Mouse (Mus musculus): ENCODE results near the gene Tigd3. TPM values are rescaled to one million over a fixed set of nuclear protein-coding genes. Genes with fewer than 3 reads are reported as not detected.

The Tigd3 gene
- total RNA-seq (2023) = 1 to 10 TPM; 3.4 to 4.2 TPM

GRCm38 (mm10) chr19:5894002-5894678 is at the start of gene Tigd3:
Gene Tigd3, minus strand, starts transcription at chr19:5894149.

DNA sequence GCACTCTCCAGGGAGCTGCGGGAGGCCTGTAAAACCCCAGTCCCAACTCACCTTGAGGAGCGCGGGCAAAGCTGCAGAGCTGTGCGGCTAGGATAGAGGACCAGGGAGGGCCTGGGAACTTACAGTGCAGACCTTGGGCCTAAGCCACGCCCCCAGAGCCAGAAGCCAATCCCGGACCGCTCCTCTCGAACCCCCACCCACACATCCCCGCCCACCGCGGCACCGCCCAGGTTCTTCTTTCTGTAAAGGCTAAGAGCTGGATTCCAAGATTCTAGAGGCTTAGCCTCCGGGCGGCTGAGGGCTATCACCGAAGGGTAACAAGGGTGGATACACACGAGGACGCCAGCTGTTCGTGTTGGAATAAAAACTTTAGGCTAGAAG is 30.8 kb upstream of the Tigd3 start, which contains the start of gene Cdc42ep2:
Gene Cdc42ep2, minus strand, starts transcription at position 104 of the 381 bp plus-strand sequence.

GRCm38 (mm10) chr19:5913007-5913719 is 19.2 kb upstream of the Tigd3 start, which contains the start of gene Dpf2:
Gene Dpf2, minus strand, starts transcription at chr19:5913010.

DNA sequence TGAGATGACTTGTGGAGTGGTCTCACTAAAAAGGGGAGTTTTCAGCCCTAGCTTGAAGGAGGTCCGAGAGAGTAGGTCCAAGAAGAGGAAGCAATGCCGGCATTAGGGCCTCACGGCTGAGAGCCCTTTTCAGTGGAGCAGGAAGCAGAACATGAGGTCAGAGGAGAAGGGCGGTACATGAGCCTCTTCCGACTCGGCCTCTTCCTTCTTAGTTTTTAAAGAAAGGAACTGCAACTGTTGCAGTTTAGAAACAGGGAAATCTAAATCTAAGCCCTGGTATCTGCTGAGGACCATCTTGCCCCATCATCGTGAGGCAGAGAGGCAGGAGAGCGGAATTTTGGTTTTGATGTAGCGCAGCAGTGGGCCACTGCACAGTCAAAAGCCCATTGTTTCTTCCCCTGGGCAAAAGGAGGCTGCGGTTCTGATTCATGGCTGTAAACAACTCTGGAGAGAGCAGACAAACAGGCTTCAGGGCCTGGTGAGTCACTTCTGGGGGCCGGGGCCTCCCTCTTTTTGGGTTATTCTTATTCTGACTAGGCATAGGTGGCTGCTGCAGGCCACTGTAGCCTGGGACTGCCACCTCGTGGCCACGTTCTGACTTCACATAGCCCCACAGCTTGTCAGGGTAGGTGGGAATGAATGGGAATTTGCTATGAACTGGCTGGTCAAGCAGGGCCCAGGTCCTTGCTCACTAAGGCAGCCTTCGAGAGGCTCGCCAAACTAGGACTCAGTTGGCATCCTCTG is 16.2 kb downstream of the Tigd3 start, which contains the start of gene Slc25a45:
Gene Slc25a45, plus strand, starts transcription at position 191 of the 744 bp plus-strand sequence.

DNA sequence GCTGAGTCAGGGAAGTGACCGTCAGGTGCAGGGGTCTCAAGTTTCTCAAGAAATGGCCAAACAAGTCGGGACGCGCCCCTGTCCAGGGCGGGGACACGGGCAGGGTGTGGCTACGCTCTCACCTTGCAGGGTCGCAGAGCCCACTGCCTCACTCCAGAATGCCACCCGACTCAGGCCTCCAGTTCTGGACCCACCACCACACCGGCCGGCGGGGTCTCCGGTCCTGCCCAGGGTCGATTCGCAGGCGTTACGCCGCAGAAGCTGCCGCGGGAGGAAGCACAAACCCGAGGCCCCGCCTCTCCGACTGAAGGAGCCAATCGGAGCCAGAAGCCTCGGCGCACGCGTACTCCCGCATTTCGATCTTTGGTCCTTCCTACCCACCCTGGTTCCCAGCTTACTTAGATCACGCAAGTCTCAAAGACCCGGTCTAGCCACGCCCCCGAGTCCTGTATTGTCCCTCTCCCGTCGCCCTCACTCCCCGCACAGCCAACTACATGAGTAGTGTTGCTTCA is 18.9 kb downstream of the Tigd3 start, which contains the start of gene Frmd8:
Gene Frmd8, minus strand, starts transcription at position 306 of the 512 bp plus-strand sequence.

Other genes starting within 250 kb of the Tigd3 start
- 100 to 1,000 TPM; 661 to 707 TPM for gene Sipa1, start 230.4 kb downstream of the Tigd3 start, total RNA-seq (2023)
- 10 to 100 TPM; 62.0 to 64.7 TPM for gene Map3k11, start 205.4 kb downstream of the Tigd3 start, total RNA-seq (2023)
- 100 to 1,000 TPM; 203 to 215 TPM for gene Pcnx3, start 205.2 kb downstream of the Tigd3 start, total RNA-seq (2023)
- gene Kcnk7, start 189.8 kb downstream of the Tigd3 start, total RNA-seq (2023) = not detected
- gene Ehbp1l1, start 167.8 kb downstream of the Tigd3 start, total RNA-seq (2023) = 10 to 100 TPM; 57.1 to 58.7 TPM
- gene Fam89b, start 164.5 kb downstream of the Tigd3 start, total RNA-seq (2023) = 10 to 100 TPM; 23.5 to 24.9 TPM
- not detected for gene Ltbp3, start 153.2 kb downstream of the Tigd3 start, total RNA-seq (2023)
- gene Scyl1, start 122.7 kb downstream of the Tigd3 start, total RNA-seq (2023) = 10 to 100 TPM; 84.0 to 96.8 TPM
- gene Frmd8, start 18.9 kb downstream of the Tigd3 start, total RNA-seq (2023) = 10 to 100 TPM; 39.6 to 41.7 TPM
- gene Slc25a45, start 16.3 kb downstream of the Tigd3 start, total RNA-seq (2023) = 10 to 100 TPM; 21.2 to 26.6 TPM
- 100 to 1,000 TPM; 171 to 191 TPM for gene Dpf2, start 18.9 kb upstream of the Tigd3 start, total RNA-seq (2023)
- gene Cdc42ep2, start 30.7 kb upstream of the Tigd3 start, total RNA-seq (2023) = not detected
- gene Pola2, start 70.1 kb upstream of the Tigd3 start, total RNA-seq (2023) = 10 to 100 TPM; 77.0 to 78.2 TPM
- not detected for gene Slc22a20, start 92.0 kb upstream of the Tigd3 start, total RNA-seq (2023)
- gene Capn1, start 121.7 kb upstream of the Tigd3 start, total RNA-seq (2023) = 100 to 1,000 TPM in 1 of 2 experiments, 10 to 100 TPM in 1; 97.9 to 103 TPM
- 100 to 1,000 TPM; 205 to 221 TPM for gene Syvn1, start 152.4 kb upstream of the Tigd3 start, total RNA-seq (2023)
- 10 to 100 TPM; 24.4 to 30.4 TPM for gene Mrpl49, start 163.6 kb upstream of the Tigd3 start, total RNA-seq (2023)
- 1,000 to 10,000 TPM; 3,281 to 3,326 TPM for gene Fau, start 163.7 kb upstream of the Tigd3 start, total RNA-seq (2023)
- 10 to 100 TPM; 11.5 to 17.8 TPM for gene Znhit2, start 167.0 kb upstream of the Tigd3 start, total RNA-seq (2023)
- gene Tm7sf2, start 174.2 kb upstream of the Tigd3 start, total RNA-seq (2023) = 10 to 100 TPM; 11.2 to 16.4 TPM
- gene Vps51, start 183.1 kb upstream of the Tigd3 start, total RNA-seq (2023) = 100 to 1,000 TPM in 1 of 2 experiments, 10 to 100 TPM in 1; 83.4 to 105 TPM
- not detected for gene Tmem262, start 185.9 kb upstream of the Tigd3 start, total RNA-seq (2023)
- not detected for gene Gm28374, start 188.1 kb upstream of the Tigd3 start, total RNA-seq (2023)
- gene Zfpl1, start 190.8 kb upstream of the Tigd3 start, total RNA-seq (2023) = 10 to 100 TPM; 51.4 to 65.8 TPM
- 1 to 10 TPM; 1.6 TPM for gene Cdca5, start 190.8 kb upstream of the Tigd3 start, total RNA-seq (2023)
- not detected for gene AC131692.1, start 200.3 kb upstream of the Tigd3 start, total RNA-seq (2023)
- gene Naaladl1, start 211.6 kb upstream of the Tigd3 start, total RNA-seq (2023) = not detected
- 1 to 10 TPM; 8.8 to 10.0 TPM for gene Sac3d1, start 224.5 kb upstream of the Tigd3 start, total RNA-seq (2023)
- gene Snx15, start 234.2 kb upstream of the Tigd3 start, total RNA-seq (2023) = 10 to 100 TPM; 41.1 to 46.7 TPM
- gene Batf2, start 246.8 kb upstream of the Tigd3 start, total RNA-seq (2023) = not detected
- gene Arl2, start 247.4 kb upstream of the Tigd3 start, total RNA-seq (2023) = 10 to 100 TPM; 31.4 to 32.2 TPM

Measured in B cell, adult 67 days (primary cell).